Mouse (Mus musculus) heart, adult 11 months (tissue): ENCODE measurements around the gene C1ra.
"Not testable (repeated sequence)": the region's sequence is repeated elsewhere in the genome, so short reads cannot be mapped to it uniquely, and the experiment has no call there.

ENCODE experiments used
- DNase-seq: peaks from one replicate; pipeline ENCODE4 v3.0.0; 2022

Gene C1ra

DNA sequence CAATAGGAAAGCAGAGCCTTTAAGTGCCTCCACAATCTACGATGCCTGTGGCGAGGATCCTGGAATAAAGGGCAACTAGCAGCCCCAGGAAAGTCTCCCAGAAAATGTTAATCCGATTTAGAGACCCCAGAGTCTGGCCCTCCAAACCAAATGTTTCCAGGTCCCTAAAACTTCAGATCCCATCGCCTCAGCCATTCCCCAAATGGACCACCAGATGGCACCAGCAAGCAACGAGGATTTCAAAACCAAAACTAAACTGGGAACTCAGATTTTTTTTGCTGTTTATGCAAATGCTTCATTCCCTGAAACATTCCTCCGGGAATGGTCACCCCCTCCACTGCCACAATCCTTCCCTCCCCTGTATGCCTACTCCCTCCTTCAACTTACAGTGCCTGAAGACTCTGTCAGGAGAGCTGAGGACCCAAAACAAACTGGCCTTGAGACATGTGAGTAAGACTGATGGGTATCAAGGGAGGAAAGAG lies at the start of gene C1ra:
Gene C1ra (plus strand): TSS at position 51 of the 482 bp plus-strand sequence.
- DNase-seq = peak; percentile 95

GRCm38 (mm10) chr6:124463881-124464291 lies 48.3 kb upstream of the C1ra start:
- DNase-seq = no peak

DNA sequence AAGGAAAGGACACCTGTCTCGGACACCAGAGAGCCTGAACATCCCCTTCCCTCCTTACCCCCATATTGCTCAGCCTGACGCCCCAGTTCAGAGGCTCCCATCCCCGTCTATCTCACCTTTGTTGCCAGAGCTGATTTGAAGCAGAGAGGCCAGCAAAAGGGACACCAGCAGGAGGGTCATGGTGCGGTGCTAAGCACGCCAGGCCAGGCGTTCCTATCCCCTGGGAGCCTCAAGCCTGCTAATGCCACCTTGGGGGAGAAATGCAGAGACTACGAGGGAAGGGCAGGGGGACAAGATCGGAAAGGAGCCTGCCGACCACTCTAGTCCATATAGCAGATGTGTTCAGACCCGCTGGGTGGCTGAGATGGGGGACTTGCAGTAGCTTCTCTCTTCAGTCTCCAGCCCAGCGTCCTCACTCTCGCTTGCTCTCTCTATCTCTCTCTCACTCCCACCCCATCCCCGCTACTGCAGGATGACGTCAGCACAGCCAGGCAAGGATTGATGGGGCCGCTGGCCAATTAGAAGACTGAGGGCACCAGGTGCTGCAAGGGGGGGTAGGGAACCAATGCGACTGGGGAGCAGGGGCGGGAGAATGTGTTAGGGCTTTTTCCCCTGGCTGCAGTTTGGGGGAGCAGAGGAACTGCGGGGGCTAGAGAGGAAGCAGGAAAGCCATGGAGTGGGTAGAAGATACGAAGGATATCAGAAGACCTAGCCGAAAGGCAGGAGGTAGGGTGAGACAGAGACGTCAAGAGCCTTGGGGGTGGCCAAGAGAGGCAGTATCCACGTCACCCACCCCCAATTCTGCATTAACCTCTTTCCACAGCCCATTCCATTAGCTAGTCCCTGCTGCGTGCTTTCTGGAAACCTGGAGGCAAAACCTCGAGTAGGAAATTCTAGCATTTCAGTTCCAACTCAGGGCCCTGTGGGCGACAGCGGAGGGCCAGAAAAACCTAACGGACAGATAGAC lies 47.6 kb upstream of the C1ra start, which contains the start of gene Clstn3:
Gene Clstn3 (minus strand): TSS at position 490 of the 967 bp plus-strand sequence.
- DNase-seq = peak; percentile 97

DNA sequence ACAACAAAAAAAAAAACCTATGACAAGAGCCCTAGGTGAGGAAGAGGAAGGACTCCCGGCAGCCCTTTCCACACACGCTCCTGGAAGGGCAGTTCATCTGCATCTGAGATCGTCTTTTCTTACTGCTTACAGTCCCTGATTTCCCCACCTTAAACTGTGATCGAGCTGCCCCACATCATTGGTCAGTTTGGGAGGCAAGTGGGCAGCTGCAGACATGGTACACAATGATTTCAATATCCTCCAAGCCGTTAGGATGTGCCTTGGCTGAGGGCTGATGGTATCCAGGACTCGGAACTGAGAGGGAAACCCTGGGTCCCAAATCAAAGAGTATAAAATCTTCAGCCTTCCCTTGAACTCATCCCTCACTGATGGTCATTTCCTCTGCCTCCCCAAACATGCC lies 46.9 kb upstream of the C1ra start:
- no peak for DNase-seq

GRCm38 (mm10) chr6:124465729-124466128 lies 46.5 kb upstream of the C1ra start:
- no peak for DNase-seq

- no peak for DNase-seq
These were observed 41.1 kb upstream of the C1ra start for GRCm38 (mm10) chr6:124471121-124471520.

- DNase-seq = not testable (repeated sequence)
These were observed 40.2 kb upstream of the C1ra start for GRCm38 (mm10) chr6:124471783-124472638.

DNA sequence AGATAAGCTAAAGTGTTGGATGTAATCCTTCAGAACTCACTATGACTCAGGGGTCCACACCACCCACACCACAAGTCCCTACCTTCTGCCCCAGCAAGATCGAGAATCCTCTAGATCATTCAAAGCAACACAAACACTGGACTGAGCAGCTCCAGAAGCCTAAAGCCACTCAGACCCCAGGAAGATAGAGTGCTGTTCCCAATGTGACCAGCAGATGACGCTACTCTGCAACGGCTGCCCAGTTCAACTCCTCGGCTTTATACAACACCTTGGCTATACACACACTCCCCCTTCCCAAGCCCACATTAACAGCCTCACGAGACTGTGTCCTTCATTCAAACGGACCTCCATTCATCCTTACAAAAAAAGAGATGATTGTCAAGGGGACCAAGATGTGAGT lies 39.4 kb upstream of the C1ra start:
- DNase-seq = no peak

DNA sequence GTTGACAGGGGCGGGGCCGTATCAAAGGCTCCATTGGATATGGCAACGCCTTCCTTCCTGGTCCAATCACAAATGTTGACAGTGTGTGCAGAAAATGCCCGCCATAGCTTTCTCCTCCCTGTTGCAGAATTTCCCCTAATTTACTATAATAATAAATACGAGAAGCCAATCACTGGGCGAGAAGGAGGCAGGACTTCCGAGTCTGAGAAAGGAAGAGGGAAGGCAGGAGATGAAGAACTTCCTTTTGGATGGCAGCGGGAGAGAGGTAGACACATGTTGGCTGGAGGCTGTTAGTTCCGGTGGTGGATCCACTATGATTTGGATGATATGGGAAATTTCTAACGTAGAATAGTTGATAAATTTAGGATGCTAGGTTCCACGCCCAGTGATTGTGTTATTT lies 37.6 kb upstream of the C1ra start:
- no peak for DNase-seq

GRCm38 (mm10) chr6:124475335-124476075 lies 36.7 kb upstream of the C1ra start:
- not testable (repeated sequence) for DNase-seq

GRCm38 (mm10) chr6:124476216-124476615 lies 36.0 kb upstream of the C1ra start:
- DNase-seq = no peak

- peak; percentile 83 for DNase-seq
These were observed 35.4 kb upstream of the C1ra start for GRCm38 (mm10) chr6:124476796-124477195.

- peak; percentile 91 for DNase-seq
These were observed 35.0 kb upstream of the C1ra start for GRCm38 (mm10) chr6:124477221-124477655.

GRCm38 (mm10) chr6:124477922-124478651 lies 34.1 kb upstream of the C1ra start:
- DNase-seq = peak; percentile 96

DNA sequence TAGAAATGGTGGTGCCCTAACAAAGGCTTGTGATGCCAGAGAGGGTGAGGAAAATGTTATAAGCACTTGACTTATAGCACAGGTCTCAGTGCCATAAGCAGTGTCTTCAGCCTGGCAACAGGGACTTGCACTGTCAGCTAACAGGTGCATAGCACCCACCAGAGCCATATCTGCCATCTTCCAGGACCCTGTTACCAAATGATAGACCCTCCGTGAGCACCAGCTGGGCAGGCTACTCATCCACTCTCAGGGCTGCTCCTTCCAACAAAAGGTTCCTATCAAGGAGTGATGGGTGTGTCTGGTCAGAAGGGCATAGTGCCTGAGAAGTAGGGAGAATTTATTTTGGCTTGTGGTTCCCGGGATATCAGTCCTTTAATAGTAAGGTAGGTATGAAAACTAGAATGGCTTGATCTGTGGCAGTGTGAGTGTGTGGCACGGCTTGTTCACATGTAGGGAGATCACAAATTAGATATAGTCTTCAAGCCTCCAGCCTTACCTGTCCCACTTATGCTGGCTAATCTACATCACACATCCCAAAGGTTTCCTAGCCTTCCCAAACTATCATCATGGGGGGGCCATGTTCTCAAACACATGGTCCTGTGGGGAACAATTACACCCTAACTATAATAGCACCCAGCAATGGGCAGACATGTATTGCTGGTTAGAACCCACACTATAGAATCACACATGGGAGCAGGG lies 33.2 kb upstream of the C1ra start:
- DNase-seq = peak; percentile 81

- no peak for DNase-seq
These were observed 32.7 kb upstream of the C1ra start for GRCm38 (mm10) chr6:124479573-124479930.

DNA sequence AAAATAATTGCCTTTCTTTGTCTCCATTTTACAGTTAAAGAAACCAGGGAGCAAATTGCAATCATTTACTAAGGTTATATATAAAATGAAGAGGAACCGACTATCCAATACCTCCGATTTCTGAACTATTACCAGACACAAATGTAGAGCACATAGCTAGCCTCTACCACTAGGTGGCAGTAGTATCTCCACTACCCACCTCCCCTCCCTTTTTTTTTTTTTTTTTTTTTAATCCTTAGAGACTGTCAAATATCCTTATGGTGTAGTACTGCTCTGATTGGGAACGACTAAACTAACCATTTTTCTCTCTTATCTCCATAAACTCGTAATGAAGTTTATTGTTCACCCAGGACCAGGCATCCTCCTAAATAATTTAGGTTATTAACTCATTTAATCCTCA lies 31.9 kb upstream of the C1ra start:
- no peak for DNase-seq

GRCm38 (mm10) chr6:124481571-124481970 lies 30.6 kb upstream of the C1ra start:
- no peak for DNase-seq

GRCm38 (mm10) chr6:124483831-124484230 lies 28.4 kb upstream of the C1ra start:
- not testable (repeated sequence) for DNase-seq

DNA sequence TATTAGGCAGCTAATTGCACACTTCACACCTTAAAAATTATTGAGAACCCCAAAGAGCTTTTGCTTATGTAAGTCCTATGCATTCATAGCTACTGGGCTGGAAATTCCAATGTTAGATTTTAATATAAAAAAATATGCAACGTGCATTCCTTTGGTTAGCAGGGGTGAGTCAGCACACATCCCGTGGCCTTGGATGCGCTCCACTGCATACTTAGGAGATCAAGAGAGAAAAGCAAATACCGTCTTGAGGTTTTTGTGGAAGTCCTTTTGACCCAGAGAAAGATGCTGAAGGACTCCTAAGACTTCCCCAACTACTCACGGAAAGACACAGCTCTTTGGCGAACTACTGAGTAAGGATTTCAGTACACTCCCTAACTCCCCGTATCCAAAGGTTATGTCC lies 27.4 kb upstream of the C1ra start:
- no peak for DNase-seq
